Mouse (Mus musculus): ENCODE data around the gene 1700016C15Rik. TPM values are rescaled to one million over a fixed set of nuclear protein-coding genes. Genes with fewer than 3 reads are reported as not detected.

1700016C15Rik gene
- polyA plus RNA-seq, 1 experiment from 2014 or later: not detected

- Histone ChIP-seq H3K9me3 (replicated peaks) (peaks cover 7% of the 10 kb centered on the region; the same call in 1 of the 2 replicates), H3K4me3 (no peak overlapping the region), H3K4me1 (peaks cover 22% of the 10 kb centered on the region), H3K27me3 (ENCODE audit: low read depth, poor library complexity, severe bottlenecking) (peaks cover 10% of the 10 kb centered on the region; the same call in 1 of the 2 replicates), H3K27ac (replicated peaks) (no peak overlapping the region), H3K36me3 (no peaks in the 10 kb centered on the region)
- DNase-seq (ENCODE audit: low spot score): no peak
- 59% methylated on average over 2 of the region's 2 CpGs for WGBS
These were observed 24.4 kb upstream of the 1700016C15Rik start for GRCm38 (mm10) chr1:177705204-177705603.

- Histone ChIP-seq H3K9me3 (replicated peaks) (peaks cover 8% of the 10 kb centered on the region; the same call in 1 of the 2 replicates), H3K4me3 (no peak overlapping the region), H3K27ac (replicated peaks) (no peak overlapping the region), H3K27me3 (ENCODE audit: low read depth, poor library complexity, severe bottlenecking) (no peaks in the 10 kb centered on the region), H3K4me1 (peaks cover 8% of the 10 kb centered on the region), H3K36me3 (no peaks in the 10 kb centered on the region)
- DNase-seq (ENCODE audit: low spot score): no peak
- WGBS: 90% methylated on average over 1 of the region's 1 CpGs
These were observed 22.0 kb upstream of the 1700016C15Rik start for GRCm38 (mm10) chr1:177707571-177707970.

- no peak overlapping the region for H3K4me3 ChIP-seq
- H3K4me1 ChIP-seq: no peaks in the 10 kb centered on the region
- no peaks in the 10 kb centered on the region for H3K36me3 ChIP-seq
- peaks cover 8% of the 10 kb centered on the region; the same call in 1 of the 2 replicates for H3K9me3 ChIP-seq (replicated peaks)
- WGBS: 68% methylated on average over 4 of the region's 4 CpGs
- no peak overlapping the region for H3K27ac ChIP-seq (replicated peaks)
- H3K27me3 ChIP-seq (ENCODE audit: low read depth, poor library complexity, severe bottlenecking): no peaks in the 10 kb centered on the region
- DNase-seq (ENCODE audit: low spot score): no peak
These were observed 21.0 kb upstream of the 1700016C15Rik start for GRCm38 (mm10) chr1:177708583-177709055.

GRCm38 (mm10) chr1:177711000-177711399 lies 18.6 kb upstream of the 1700016C15Rik start:
- no peak for DNase-seq (ENCODE audit: low spot score)
- H3K4me3 ChIP-seq: no peak overlapping the region
- H3K4me1 ChIP-seq: no peaks in the 10 kb centered on the region
- WGBS: 81% methylated on average over 2 of the region's 2 CpGs
- no peaks in the 10 kb centered on the region for H3K27me3 ChIP-seq (ENCODE audit: low read depth, poor library complexity, severe bottlenecking)
- peaks cover 8% of the 10 kb centered on the region; the same call in 1 of the 2 replicates for H3K9me3 ChIP-seq (replicated peaks)
- H3K27ac ChIP-seq (replicated peaks): no peak overlapping the region
- no peaks in the 10 kb centered on the region for H3K36me3 ChIP-seq

- Histone ChIP-seq H3K27ac (replicated peaks) (no peak overlapping the region), H3K4me1 (no peaks in the 10 kb centered on the region), H3K9me3 (replicated peaks) (peaks cover 8% of the 10 kb centered on the region; the same call in 1 of the 2 replicates), H3K36me3 (no peaks in the 10 kb centered on the region), H3K27me3 (ENCODE audit: low read depth, poor library complexity, severe bottlenecking) (no peaks in the 10 kb centered on the region), H3K4me3 (no peak overlapping the region)
- DNase-seq (ENCODE audit: low spot score): no peak
- 90% methylated on average over 2 of the region's 2 CpGs for WGBS
These were observed 18.2 kb upstream of the 1700016C15Rik start for GRCm38 (mm10) chr1:177711418-177711817.

GRCm38 (mm10) chr1:177713635-177714396 lies 15.8 kb upstream of the 1700016C15Rik start:
- WGBS: 91% methylated on average over 3 of the region's 3 CpGs
- Histone ChIP-seq H3K27me3 (ENCODE audit: low read depth, poor library complexity, severe bottlenecking) (no peaks in the 10 kb centered on the region), H3K4me1 (peaks cover 7% of the 10 kb centered on the region; the same call in 1 of the 2 replicates), H3K4me3 (no peak overlapping the region), H3K27ac (replicated peaks) (no peak overlapping the region), H3K9me3 (replicated peaks) (peaks cover 8% of the 10 kb centered on the region; the same call in 1 of the 2 replicates), H3K36me3 (no peaks in the 10 kb centered on the region)
- no peak for DNase-seq (ENCODE audit: low spot score)

- Histone ChIP-seq H3K9me3 (replicated peaks) (peaks cover 8% of the 10 kb centered on the region; the same call in 1 of the 2 replicates), H3K36me3 (no peaks in the 10 kb centered on the region), H3K27ac (replicated peaks) (no peak overlapping the region), H3K27me3 (ENCODE audit: low read depth, poor library complexity, severe bottlenecking) (no peaks in the 10 kb centered on the region), H3K4me3 (no peak overlapping the region), H3K4me1 (peaks cover 10% of the 10 kb centered on the region; the same call in 1 of the 2 replicates)
- no peak for DNase-seq (ENCODE audit: low spot score)
- 90% methylated on average over 5 of the region's 5 CpGs for WGBS
These were observed 15.1 kb upstream of the 1700016C15Rik start for GRCm38 (mm10) chr1:177714397-177715012.

- Histone ChIP-seq H3K4me3 (no peak overlapping the region), H3K9me3 (replicated peaks) (no peaks in the 10 kb centered on the region), H3K27ac (replicated peaks) (no peak overlapping the region), H3K4me1 (peaks cover 10% of the 10 kb centered on the region; the same call in 1 of the 2 replicates), H3K36me3 (no peaks in the 10 kb centered on the region), H3K27me3 (ENCODE audit: low read depth, poor library complexity, severe bottlenecking) (no peaks in the 10 kb centered on the region)
- DNase-seq (ENCODE audit: low spot score): no peak
- WGBS: 87% methylated on average over 3 of the region's 3 CpGs
These were observed 13.2 kb upstream of the 1700016C15Rik start for GRCm38 (mm10) chr1:177716448-177716847.

- Histone ChIP-seq H3K9me3 (replicated peaks) (no peaks in the 10 kb centered on the region), H3K27me3 (ENCODE audit: low read depth, poor library complexity, severe bottlenecking) (no peaks in the 10 kb centered on the region), H3K36me3 (no peaks in the 10 kb centered on the region), H3K4me3 (no peak overlapping the region), H3K27ac (replicated peaks) (no peak overlapping the region), H3K4me1 (peaks cover 10% of the 10 kb centered on the region; the same call in 1 of the 2 replicates)
- 85% methylated on average over 7 of the region's 7 CpGs for WGBS
- no peak for DNase-seq (ENCODE audit: low spot score)
These were observed 12.4 kb upstream of the 1700016C15Rik start for GRCm38 (mm10) chr1:177717057-177717835.

GRCm38 (mm10) chr1:177718340-177719028 lies 11.1 kb upstream of the 1700016C15Rik start:
- H3K9me3 ChIP-seq (replicated peaks): no peaks in the 10 kb centered on the region
- no peaks in the 10 kb centered on the region for H3K27me3 ChIP-seq (ENCODE audit: low read depth, poor library complexity, severe bottlenecking)
- no peak for DNase-seq (ENCODE audit: low spot score)
- H3K27ac ChIP-seq (replicated peaks): no peak overlapping the region
- H3K4me1 ChIP-seq: peaks cover 10% of the 10 kb centered on the region; the same call in 1 of the 2 replicates
- H3K4me3 ChIP-seq: no peak overlapping the region
- 78% methylated on average over 11 of the region's 11 CpGs for WGBS
- no peaks in the 10 kb centered on the region for H3K36me3 ChIP-seq

GRCm38 (mm10) chr1:177719029-177719427 lies 10.6 kb upstream of the 1700016C15Rik start:
- H3K27me3 ChIP-seq (ENCODE audit: low read depth, poor library complexity, severe bottlenecking): no peaks in the 10 kb centered on the region
- H3K9me3 ChIP-seq (replicated peaks): no peaks in the 10 kb centered on the region
- 82% methylated on average over 3 of the region's 3 CpGs for WGBS

GRCm38 (mm10) chr1:177723786-177724185 lies 5.8 kb upstream of the 1700016C15Rik start:
- DNase-seq (ENCODE audit: low spot score): no peak
- 74% methylated on average over 4 of the region's 4 CpGs for WGBS

More at GRCm38 (mm10) chr1:177719029-177719427, 10.6 kb upstream of the 1700016C15Rik start:
- H3K36me3 ChIP-seq: no peaks in the 10 kb centered on the region
- H3K4me3 ChIP-seq: no peak overlapping the region
- H3K27ac ChIP-seq (replicated peaks): no peak overlapping the region
- no peak for DNase-seq (ENCODE audit: low spot score)
- H3K4me1 ChIP-seq: peaks cover 10% of the 10 kb centered on the region; the same call in 1 of the 2 replicates

More at GRCm38 (mm10) chr1:177723786-177724185, 5.8 kb upstream of the 1700016C15Rik start:
- no peak overlapping the region for H3K27ac ChIP-seq (replicated peaks)
- no peak overlapping the region for H3K4me3 ChIP-seq
- peaks cover 3% of the 10 kb centered on the region; the same call in 1 of the 2 replicates for H3K4me1 ChIP-seq
- H3K9me3 ChIP-seq (replicated peaks): no peaks in the 10 kb centered on the region
- no peaks in the 10 kb centered on the region for H3K36me3 ChIP-seq
- no peaks in the 10 kb centered on the region for H3K27me3 ChIP-seq (ENCODE audit: low read depth, poor library complexity, severe bottlenecking)
